Comparison of ENCODE assay signal across 29 mouse cellular contexts in the genomic region with DNA sequence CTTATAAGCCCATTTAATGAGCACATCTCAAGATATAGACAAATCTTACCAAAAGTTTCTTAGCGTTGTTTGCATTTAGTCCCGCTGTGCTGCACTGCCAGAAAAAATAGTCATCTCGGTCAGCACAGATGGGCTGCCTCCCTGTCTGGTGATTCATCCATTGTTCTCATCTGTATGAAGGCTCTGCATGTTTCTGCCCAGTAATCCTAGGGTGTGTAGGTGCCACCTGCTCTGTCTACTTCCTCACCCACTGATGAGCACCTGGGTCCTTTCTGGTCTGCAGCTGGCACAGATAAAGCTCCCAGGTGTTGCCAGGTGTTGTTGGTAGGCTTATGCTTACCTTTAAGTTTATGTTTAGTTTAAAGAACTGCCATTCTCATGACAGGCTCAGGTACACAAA. TPM values are rescaled to one million over a fixed set of nuclear protein-coding genes. Genes with fewer than 3 reads are reported as not detected.
A peak's percentile ranks its signal among the peaks of the same experiment; 100 is the strongest.
DNase-seq lines count a peak whose midpoint lies in the region; ATAC-seq and TF ChIP-seq lines count a peak whose summit lies in the region.
"Had no signal": no experiment of that assay in that cellular context is flagged by ENCODE, and none has a peak within 500 bp of the region (broad histone marks: within the 10 kb centered on the region; RNA-seq: fewer than 3 reads in every experiment).

No protein-coding gene starts in this region.

- H3K4me3 ChIP-seq in layer of hippocampus, adult 2 months: no peak overlapping the region
- H3K4me3 ChIP-seq: embryonic facial prominence, embryonic 13.5 days; erythroblast, embryonic 14.5 days; gastrocnemius, adult 2 months; heart, adult 2 months; heart, embryonic 12.5 days; hindbrain, embryonic 13.5 days; kidney, embryonic 15.5 days; midbrain, embryonic 15.5 days had no signal

- H3K27me3 ChIP-seq in Patski: no peaks in the 10 kb centered on the region
- H3K27me3 ChIP-seq: embryonic facial prominence, embryonic 13.5 days; heart, embryonic 12.5 days; hindbrain, embryonic 13.5 days; kidney, embryonic 15.5 days; midbrain, embryonic 15.5 days had no signal

- ATAC-seq in Patski: peak; percentile 60
- ATAC-seq: forebrain, embryonic 16.5 days; midbrain, embryonic 15.5 days had no signal

- POLR2A ChIA-PET in Patski (lab: Charles Lee): no interaction called here

- no peak for TF ChIP-seq CTCF in layer of hippocampus, adult 2 months (conservative IDR thresholded peaks at IDR 0.05)
- no peak for TF ChIP-seq CTCF in Patski (IDR thresholded peaks at IDR 0.05)

- peak overlapping the region; percentile 18; the same call in 1 of the 2 replicates for H3K27ac ChIP-seq in layer of hippocampus, adult 2 months
- H3K27ac ChIP-seq: embryonic facial prominence, embryonic 13.5 days; gastrocnemius, adult 2 months; heart, adult 2 months; hindbrain, embryonic 13.5 days; kidney, embryonic 15.5 days; liver, embryonic 14.5 days; macrophage; midbrain, embryonic 15.5 days had no signal

- in situ Hi-C loops in Patski (cut with MboI; ENCODE audit: low pct_unique_long_range_greater_than_20kb): no loop called here

- CTCF ChIA-PET in Patski (lab: Charles Lee): interaction anchor here (1.3 kb wide), 1 partner anchor 9 kb away, joined by 4 read pairs; no protein-coding TSS in a partner anchor

- DNase-seq in layer of hippocampus, adult 2 months (ENCODE audit: low spot score in 2 of 2): peak in 1 of 2 experiments; percentile 35
- no peak for DNase-seq in layer of hippocampus, adult 11-12 months (ENCODE audit: low spot score)
- DNase-seq in right cerebral cortex, adult 18-20 months: peak; percentile 27
- no peak for DNase-seq in right cerebral cortex, postnatal 4 days
- DNase-seq in A20 (ENCODE audit: low read depth, low spot score): peak; percentile 55
- no peak for DNase-seq in Patski (ENCODE audit: low read depth, low spot score)
- no peak for DNase-seq in adrenal gland, postnatal 25 days
- DNase-seq: cerebellum, adult 9-11 months; embryo, embryonic 11 days; gastrocnemius, adult 2 months; heart, adult 2 months; heart, postnatal 4 days; kidney, adult 11 months; kidney, postnatal 25 days; liver; lung, adult 2 months; lung, postnatal 10 days; spleen, adult 18-20 months; thymus, adult 2 months; thymus, postnatal 4 days had no signal

RNA-seq across cellular contexts. Expression of a gene that starts 29.8 kb away (rescaled TPM):
- 100 to 1,000 TPM; 133 to 141 TPM for total RNA-seq in layer of hippocampus, adult 2 months (2021)
- polyA plus RNA-seq in Patski (2021): 46.2 TPM
- 57.3 and 63.2 TPM in 2 replicates for total RNA-seq in adrenal gland, postnatal 25 days (2021)

RNA-seq across cellular contexts. Expression of a gene that starts 29.9 kb away (rescaled TPM):
- total RNA-seq in layer of hippocampus, adult 2 months (2021): 100 to 1,000 TPM; 215 to 228 TPM
- 138 TPM for polyA plus RNA-seq in Patski (2021)
- 112 and 146 TPM in 2 replicates for total RNA-seq in adrenal gland, postnatal 25 days (2021)

Comparison
In these comparisons a context has a peak if more than half of its experiments do, and no peak if none do; other contexts are left out.
1. DNase-seq: peak in right cerebral cortex, adult 18-20 months (single experiment) and A20 (single experiment); none in layer of hippocampus, adult 11-12 months (single experiment), right cerebral cortex, postnatal 4 days (single experiment), Patski (single experiment) and adrenal gland, postnatal 25 days (single experiment).